Mouse (Mus musculus): ENCODE measurements around the gene Me1. TPM values are rescaled to one million over a fixed set of nuclear protein-coding genes. Genes with fewer than 3 reads are reported as not detected.

The Me1 gene
- total RNA-seq, 2 experiments from 2014 or later = 339 to 341 TPM

DNA sequence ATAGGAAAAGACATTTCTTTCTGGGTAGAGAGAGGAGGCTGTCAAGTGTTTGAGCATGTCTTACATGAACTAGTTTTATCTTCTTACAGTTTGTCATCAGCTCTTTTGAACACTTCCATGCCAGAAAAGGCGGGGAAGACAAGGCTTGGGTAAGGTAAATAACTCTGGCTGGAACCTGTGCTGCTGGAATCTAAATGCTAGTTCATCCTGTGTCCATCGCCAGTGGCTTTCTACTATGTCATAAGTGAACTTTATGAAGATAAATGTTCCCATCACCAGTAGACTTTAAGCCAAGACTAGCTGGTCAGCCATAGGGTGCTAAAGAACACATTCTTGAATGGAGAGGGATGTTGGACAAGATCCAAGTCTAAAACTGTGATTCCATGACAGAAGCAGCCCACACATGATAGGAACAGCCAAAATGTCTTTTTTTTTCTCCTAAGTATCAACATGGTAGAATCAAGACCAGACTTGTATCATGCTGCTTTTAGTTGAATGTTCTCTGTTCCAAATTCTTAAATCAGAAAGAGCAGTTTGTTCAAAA lies 14.4 kb upstream of the Me1 start:
- no peak for DNase-seq (ENCODE audit: low spot score in 2 of 2)

DNA sequence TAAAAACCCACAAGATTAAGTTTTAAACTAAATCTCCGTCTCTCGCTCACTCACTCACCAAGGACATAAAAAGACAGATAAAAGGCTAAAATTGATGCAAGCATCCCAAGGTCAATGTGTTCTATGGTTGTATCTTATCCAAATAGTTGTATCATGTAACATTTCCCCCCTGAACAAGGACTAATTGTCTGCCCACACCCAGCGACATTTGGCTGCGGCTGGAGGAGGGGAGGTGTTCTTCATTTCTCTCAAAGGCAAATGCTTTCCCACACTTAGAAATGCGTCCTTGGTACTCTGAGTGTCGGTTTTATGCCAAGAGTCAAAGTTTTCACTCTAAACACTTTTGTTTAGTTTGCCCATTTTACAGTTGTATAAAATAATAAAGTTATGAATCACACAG lies 13.2 kb upstream of the Me1 start:
- DNase-seq (ENCODE audit: low spot score in 2 of 2) = no peak

DNA sequence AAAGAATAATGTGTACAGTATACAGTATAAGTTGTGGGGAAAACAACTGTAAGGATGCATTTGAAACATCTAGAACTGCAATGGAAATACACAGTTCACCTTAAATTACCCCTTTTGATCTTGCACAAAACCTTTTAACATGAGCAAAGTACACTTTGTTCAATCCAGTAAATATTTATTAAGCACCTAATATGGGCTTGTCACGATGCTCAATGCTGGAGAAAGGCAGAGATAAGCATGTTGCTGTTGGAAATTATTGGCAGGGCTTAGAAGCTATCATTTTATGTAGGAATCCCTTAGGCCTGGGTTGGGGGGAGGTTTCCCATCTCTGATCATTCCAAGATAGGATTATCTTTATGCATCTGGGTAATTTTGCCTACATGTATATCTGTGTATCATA lies 11.7 kb upstream of the Me1 start:
- DNase-seq (ENCODE audit: low spot score in 2 of 2) = no peak

DNA sequence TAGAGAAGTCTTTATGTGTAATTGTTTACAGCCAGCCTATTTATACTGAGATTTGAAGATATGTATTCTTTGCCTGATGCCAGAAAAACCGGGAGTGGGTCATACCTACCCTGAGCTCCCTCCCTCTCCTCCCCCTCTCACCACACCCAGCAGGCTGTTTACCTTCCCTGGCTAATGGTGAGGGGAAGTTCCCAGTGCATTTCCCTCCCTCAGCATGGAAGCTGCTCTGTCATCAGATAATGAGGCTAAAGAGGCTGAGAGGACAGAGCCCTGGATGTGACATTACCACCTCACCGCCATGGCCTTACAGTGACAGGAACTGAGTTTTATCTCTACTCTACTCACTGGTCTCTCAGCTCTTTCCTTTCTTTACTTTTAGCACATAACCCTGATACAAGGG lies 6.1 kb upstream of the Me1 start:
- DNase-seq (ENCODE audit: low spot score in 2 of 2) = no peak

DNA sequence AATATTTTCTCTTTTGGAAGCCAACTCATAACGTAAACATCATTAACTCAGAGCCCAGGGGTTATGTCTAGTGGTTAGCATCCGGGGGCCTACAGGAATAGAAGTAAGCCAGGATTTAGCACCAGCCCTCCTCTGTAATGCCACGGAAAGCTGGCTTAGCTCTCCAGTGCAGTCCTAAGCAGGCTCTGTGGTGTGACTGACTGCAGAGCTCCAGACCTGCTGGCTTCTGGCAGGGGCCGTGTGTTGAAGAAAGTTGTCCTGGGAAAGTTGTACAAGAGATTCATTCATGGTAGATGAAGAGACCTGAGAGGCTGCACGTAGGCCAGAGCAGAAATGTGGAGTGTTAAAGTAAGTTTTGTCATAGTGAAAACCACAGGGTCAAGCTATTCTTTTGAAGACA lies 5.5 kb upstream of the Me1 start:
- no peak for DNase-seq (ENCODE audit: low spot score in 2 of 2)

DNA sequence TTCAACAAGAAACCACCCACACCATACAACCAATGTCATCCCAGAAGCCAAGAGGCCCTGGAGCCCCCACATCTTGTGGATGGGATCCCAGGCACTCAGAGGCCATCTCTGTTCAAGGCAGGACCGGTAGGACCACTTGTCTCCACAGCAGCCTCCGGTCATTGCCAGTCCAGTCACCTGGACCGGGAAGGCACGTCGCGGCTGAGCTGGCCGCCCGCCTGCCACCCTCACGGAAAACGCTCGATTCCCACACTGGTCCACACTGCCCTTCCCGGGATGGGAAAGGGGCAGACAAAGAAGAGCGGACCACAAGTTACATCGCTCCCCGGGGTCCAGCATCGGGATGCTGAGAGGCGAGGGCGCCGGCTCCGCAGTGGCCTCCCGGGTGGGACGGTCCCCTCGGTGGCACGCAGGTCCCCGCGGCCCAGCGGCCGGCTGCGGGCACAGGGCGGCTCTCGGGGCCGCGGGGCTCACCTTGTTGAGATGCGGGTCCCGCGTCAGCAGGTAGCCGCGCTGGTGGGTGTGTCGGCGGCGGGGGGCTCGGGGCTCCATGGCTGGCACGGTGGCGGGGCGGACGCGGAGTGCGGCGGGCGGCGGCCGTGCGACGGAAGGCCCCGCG lies 445 bp downstream of the Me1 start:
- no peak for DNase-seq (ENCODE audit: low spot score in 2 of 2)

DNA sequence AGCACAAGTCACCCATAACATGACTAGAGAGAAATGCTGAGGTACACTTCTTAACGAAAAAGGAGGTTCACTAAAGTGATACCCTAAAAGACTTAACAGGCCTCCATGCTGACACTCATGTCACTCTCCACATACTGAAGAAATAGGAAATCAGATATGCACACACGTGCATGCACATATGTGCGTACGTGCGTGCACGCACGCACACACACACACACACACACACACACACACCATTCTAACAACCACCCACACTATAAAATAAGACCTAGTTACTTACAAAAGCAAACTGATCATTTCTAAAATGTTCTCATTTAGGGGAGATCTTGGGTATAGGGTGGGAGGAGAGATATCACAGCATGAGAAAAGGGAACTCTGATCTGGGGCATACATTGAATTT lies 1.1 kb downstream of the Me1 start:
- no peak for DNase-seq (ENCODE audit: low spot score in 2 of 2)

DNA sequence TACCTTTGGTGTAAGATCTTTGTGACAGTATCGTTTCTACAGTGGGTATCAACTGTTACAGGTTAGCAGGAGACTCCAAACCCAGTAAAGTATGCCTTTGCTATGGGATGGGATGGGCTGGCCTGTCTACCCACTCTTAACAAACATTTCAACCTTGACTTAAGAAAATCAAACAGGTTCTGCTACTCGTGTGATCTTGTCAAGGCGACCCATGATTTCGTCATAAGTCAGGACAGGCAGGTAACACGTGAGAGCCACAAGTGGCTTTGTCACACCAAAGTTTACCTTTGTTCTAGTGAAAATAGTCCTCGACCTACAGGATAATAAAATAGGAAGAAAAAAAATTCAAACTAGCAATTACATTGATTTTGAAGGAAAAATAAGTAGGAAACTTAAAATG lies 1.8 kb downstream of the Me1 start:
- no peak for DNase-seq (ENCODE audit: low spot score in 2 of 2)

DNA sequence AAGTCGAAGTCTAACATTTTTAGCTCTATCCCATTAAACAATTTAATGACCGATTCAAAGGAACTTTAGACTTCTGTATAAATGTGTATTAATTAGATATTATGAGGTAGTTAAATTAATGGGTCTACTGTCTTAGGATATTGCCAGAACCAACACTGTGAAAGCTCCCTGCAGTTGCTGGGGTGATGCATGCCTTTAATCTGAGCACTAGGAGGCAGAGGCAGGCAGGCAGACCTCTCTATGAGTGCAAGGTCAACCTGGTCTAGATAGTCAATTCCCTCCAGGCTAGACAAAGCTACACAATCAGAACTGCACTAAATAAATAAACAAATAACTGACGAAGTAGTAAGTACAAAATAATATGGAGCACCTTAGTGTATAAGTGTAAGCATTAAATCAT lies 3.1 kb downstream of the Me1 start:
- DNase-seq (ENCODE audit: low spot score in 2 of 2) = no peak

DNA sequence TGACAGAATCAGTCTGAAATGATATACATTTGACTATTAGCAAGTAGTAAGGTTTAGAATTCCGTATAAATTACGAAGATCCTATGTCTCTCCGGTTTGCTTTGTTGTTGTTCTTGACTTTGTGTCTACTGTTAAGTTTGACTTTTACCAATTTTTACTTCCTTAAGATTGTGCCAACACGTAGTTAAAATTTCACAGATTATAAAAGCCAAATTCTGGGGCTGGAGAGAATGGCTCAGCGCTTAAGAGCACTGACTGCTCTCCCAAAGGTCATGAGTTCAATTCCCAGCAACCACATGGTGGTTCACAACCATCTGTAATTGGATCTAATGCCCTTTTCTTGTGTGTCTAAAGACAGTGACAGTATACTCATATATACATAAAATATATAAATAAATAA lies 3.5 kb downstream of the Me1 start:
- no peak for DNase-seq (ENCODE audit: low spot score in 2 of 2)

DNA sequence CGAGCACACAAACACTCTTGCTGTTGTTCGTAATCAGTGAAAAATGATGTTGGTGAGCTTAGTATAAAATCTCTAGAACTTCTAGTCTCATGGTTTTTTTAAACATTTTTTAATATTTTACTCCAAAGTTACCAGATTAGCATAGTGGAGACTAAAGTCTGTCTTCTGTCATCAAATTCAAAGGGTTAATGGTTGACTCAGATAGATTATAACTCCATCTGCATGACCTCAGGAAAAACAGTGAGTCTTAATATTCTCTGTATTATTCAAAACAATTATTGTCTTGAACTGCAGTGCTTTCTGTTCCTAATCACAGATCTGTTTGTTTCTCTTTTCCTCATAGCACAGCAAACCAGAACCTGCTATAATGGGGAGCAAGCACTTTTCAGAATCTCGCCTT lies 4.7 kb downstream of the Me1 start:
- DNase-seq (ENCODE audit: low spot score in 2 of 2) = no peak

DNA sequence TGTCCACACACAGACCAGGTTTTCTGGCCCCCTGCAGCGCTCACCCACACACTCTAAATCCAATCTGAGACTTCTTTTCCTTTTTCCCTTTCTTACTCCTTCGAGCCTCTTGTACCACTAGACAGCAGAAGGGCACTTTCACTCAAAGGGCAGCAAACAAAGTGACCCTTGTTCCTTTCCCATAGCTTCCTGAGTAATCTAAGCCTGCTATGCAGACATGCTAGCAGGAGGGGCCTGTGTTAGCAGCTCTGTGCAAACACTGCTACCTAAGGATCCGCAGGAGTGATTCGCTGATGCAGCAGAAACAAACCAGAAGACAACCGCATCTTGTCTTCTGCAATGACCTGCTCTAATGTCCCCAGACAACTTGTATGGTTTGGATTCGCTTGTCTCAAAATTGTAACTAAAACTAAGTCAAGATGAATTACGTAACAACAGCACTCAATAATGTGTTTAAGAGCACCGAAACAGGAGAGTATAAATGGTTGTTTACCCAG lies 12.0 kb downstream of the Me1 start:
- no peak for DNase-seq (ENCODE audit: low spot score in 2 of 2)

DNA sequence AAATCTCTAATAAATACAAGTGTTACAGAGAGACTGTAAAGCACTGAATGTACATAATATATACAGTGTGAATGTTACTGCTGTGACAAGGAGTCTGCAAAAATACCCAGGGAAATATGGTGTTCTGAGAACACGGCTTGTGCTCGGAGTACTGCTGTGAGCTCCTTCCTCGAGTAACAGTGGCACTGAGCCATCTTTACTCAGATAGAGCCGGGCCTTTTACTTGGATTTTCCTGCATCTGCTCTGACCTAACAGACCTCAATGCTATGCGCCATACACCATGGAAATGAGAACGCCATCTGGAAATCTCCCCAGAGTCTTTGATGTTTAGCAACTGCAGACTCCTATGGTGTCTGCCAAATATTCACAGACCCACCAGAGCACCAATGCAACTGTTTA lies 12.9 kb downstream of the Me1 start:
- DNase-seq (ENCODE audit: low spot score in 2 of 2) = no peak

DNA sequence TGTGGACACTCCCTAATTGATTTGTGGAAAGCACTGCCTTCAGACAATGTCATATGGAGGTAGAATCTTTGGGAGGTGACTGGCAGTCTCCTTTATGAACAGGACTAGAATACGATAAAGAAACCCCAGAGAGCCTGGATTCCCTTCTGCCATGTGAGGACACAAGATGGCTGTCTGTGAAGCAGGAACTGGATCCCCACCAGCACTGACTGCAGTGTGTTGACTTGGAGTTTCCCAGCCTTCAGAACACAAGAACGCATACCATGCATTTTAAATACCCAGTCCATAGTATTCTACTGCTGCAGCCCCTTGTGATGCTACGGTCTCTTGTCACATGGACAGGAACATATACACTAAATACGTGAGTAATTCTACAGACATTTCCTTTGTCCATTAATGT lies 13.5 kb downstream of the Me1 start:
- no peak for DNase-seq (ENCODE audit: low spot score in 2 of 2)

DNA sequence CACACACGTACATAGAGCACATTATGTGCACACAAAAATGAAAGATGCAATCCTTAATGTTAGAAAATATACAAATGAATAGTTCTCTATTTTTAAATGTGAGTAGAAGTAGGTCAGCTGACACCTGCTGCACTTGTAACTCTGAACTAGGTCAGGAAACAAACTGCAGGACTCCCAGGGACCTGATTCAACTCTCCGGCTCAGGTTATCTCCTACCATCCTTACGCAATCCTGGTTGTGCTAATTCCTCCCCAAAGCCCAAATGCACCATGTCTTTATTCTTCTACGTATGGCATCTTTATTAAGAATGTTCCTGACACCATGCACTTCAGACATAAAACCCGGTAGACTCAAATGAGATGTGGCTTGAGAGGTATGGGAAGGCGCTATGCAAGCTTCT lies 15.3 kb downstream of the Me1 start:
- no peak for DNase-seq (ENCODE audit: low spot score in 2 of 2)

DNA sequence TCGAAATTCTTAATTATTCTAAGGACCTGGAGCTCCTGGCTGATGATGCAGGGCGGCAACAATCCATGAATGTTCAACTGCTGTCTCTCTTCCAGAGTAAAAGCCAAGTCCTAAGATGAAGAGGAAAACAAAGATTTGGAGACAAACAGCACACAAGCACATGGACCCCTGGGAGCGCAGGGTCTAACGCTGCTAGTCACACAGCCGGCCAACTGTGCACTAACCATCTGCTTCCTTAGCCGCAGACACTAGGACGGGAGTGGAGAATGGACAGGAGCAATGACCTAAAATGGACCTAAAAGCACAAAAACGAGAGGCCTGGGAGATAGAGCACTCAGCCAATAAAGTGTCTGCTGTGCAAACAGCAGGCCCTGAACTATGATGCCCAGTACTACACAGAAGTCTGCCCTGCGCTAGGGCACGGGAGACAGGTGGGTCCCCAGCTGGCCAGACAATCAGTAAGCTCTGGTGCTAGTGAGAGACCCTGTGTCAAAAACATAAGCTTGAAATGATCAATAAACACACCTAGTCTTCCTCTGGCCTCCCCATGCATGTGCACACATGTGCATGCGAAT lies 15.8 kb downstream of the Me1 start:
- DNase-seq (ENCODE audit: low spot score in 2 of 2) = no peak

DNA sequence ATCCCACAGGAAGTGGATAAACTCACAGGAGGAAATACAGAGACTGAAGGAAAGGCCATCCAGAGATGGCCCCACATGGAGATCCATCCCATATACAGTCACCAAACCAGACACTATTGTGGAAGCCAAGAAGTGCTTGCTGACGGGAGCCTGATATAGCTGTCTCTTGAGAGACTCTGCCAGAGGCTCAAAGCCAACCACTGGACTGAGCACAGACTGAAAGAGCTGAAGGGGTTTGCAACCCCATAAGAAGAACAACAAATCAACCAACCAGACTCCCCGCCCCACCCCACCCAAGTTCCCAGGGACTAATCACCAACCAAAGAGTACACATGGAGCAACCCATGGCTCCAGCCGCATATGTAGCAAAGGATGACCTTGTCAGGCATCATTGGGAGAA lies 19.5 kb downstream of the Me1 start:
- no peak for DNase-seq (ENCODE audit: low spot score in 2 of 2)

DNA sequence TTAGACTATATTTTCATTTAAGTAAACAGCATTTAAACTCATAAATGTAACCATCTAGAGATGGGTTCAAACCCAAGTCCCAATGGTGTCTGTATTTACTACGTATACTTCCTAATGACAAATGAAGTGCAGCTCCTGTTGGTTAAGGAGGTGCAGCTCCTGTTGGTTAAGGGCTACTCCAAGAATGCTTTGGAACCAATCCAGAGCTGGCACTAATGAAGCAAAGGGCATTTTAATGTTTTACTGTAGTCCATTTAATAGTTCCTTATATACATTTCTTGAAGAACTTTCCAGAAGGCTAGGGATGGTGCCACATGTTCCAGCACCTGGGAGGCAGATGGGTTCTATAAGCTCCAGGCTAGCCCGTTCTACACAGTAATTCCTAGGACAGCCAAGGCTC lies 20.3 kb downstream of the Me1 start:
- DNase-seq (ENCODE audit: low spot score in 2 of 2) = no peak

DNA sequence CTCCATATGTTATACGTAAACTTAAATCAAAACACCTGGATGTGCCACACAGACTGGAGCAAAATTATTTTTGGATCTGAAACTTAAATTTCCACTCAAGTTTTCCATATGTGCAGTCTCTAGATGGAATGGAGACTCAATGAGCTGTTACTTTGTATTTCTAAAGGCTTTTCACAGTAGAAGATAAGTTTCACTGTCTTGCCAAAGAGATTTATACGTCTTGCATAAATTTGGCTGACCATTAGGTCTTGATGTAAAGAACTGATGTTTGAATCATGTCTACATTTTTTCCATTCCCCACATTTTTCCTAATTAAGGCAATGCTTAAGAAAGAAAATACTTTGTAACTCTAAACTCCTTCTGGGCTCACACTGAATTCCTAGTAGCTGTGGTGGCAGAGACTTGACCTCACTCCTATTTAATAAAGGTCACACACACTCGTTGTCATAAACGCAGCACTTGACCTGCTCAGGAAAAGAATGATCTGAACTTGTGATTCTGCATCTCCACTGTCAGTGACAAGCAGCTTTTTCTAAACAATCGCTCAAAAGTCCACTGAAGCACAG lies 22.8 kb downstream of the Me1 start:
- no peak for DNase-seq (ENCODE audit: low spot score in 2 of 2)

DNA sequence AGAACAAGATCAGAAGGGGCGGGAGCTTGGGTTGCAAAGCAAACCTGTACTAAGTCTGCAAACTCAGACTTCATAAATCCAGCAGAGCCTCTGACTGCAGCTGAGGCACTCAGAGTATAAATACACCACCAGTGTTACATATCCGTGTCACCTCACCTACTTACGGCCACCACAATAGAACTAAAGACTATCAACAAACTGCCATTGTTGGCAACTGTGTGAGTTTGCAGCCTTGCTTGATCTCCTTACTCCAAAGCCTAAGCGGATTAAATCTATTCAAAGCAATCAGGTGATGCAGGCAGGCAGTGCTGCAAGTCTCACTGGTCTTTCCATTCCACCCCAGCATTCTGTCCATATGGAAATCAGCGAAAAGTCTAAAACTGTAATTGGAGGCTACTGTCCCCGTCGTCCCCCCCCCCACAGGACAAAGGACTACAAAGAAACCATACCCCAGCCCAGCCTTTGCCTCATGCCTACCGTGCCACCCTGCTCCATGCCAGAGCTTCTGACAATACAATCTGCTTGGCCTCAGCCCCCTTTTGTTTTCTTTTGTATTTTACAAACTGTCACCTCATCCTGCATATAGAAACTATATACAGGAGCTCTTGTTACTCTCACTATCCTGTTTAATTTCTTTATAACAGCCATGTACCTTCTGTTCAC lies 27.0 kb downstream of the Me1 start:
- no peak for DNase-seq (ENCODE audit: low spot score in 2 of 2)

DNA sequence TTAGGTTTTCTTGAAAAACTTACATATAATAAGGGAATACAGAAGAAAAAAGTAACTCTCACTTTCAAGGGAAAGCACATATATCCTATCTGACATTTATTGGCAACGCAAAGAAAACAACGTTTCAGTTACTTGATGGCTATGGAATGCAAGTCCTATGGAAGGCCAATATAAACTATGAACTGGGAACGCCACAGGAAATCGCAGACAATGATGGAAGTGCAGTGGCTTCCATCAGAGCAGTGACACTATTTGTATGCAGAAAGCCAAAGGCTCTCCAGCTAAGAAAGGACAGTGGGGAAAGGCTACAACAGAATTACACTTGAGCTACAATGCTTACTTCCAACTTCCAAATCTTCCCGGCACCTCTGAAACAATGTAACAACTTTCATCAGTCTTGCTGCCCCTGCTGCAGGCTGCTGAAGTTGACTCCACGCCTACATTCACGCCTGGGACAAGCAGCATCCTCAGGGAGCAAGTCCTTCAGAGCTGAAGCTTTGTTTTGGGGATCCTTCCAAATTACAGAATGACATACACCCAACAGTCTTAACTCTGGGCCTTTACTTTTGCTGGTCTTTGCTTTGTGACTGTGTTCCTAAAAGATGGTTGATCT lies 28.5 kb downstream of the Me1 start:
- DNase-seq (ENCODE audit: low spot score in 2 of 2) = no peak

DNA sequence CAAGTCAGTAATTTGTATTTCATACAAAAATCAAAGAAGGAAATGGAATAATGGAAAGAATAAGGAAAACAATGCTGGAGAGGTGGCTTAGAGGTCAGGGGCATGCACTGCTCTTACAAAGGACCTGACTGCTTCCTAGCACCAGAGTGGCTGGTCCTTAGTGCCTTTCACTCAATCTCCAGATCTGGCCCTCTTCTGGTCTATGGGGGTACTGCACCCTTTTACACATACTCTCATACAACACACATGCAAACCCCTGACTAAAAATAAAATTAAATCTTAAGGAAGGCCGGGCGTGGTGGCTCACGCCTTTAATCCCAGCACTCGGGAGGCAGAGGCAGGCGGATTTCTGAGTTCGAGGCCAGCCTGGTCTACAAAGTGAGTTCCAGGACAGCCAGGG lies 34.1 kb downstream of the Me1 start:
- DNase-seq (ENCODE audit: low spot score in 2 of 2) = no peak

Measured in adrenal gland, postnatal 4 days (tissue).